Mouse (Mus musculus) left cerebral cortex, postnatal 36 days (tissue): ENCODE measurements at regions not wholly inside any gene's neighbourhood (a gene's known extent, or its start where the extent isn't known, plus 50 kb on each side); places are given as distances from the start of the nearest gene placed in this dataset.
A peak's percentile ranks its signal among the peaks of the same experiment; 100 is the strongest.

Experiments
- DNase-seq, 2 experiments: peaks; one replicate each; pipeline ENCODE4 v3.0.0; 2021 to 2022; ENCODE audit warnings: low spot score in 2 of 2, mixed read lengths in 1 of 2
- intact Hi-C: fragments of 180-260 bp; cut with DNase I; formaldehyde crosslinking; loops from one replicate; pipeline ENCODE4 v1.15.1; 2025

DNA sequence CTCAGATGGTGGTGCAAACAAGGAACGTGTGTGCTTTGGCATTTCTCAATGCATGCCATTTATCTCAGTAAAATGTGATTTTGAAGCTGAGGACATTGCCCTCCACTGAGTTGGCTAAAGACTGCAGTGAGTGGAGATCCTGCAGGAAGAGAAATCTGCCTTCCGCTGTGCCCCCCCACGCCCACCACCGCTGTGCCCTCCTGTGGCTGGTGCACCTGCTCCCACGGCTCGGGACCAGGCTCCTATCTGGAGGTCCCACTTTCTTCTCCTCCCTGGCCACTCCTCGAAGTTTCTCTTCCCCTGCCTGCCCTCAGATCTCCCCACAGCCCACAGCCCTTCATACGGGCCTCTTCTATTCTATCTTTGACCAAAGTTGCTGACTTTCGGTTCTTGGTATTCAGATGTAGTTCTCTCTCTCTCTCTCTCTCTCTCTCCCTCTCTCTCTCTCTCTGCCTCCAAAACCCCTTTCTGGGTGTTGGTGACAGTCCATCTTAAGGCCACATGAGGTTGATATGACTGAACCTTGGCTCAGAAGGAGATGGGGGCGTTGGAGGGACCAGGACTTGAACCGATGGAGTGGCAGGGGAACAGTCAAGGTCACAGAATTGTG, 139.2 kb downstream of the Cdc5l start:
- DNase-seq = no peak
- intact Hi-C loops = no loop called here

DNA sequence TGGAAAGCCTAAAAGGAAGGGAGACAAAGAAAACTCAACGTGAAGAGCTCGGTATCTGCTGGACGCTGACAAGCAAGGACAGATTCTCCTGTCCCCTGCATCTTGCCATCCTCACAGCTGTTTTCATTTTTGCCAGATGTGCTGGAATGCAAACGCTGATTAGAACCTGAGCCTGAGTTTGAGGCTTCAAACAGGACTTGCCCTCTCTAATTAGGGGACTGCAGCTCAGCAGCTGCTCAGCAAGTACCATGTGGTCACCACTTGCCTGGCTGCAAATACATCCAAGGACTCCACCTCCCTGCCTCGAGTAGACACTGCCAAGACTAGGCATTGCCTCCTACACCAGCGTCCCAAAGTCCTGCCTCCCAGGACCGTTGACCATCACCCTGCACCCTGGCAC, 140.7 kb downstream of the Cdc5l start:
- intact Hi-C loops = no loop called here
- DNase-seq = no peak

DNA sequence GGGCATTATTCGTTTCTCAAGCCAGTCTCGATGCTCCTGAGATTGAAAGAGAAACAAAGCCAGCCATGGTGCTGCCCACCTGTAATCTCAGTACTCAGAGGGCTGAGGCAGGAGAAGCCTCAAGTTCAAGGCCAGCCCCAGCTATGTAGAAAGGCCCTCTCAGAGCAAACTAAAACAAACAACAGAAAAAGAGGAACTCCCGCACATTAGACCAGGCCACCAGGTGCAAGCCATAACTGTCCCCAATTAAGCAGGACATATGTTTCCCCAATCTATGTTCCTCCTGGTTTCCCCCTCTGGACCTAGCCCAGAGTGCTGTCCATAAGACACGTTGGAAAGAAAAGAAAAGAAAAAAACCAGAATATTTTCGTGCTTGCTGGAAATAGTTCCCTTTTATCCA, 142.5 kb downstream of the Cdc5l start:
- no peak for DNase-seq
- intact Hi-C loops = no loop called here

DNA sequence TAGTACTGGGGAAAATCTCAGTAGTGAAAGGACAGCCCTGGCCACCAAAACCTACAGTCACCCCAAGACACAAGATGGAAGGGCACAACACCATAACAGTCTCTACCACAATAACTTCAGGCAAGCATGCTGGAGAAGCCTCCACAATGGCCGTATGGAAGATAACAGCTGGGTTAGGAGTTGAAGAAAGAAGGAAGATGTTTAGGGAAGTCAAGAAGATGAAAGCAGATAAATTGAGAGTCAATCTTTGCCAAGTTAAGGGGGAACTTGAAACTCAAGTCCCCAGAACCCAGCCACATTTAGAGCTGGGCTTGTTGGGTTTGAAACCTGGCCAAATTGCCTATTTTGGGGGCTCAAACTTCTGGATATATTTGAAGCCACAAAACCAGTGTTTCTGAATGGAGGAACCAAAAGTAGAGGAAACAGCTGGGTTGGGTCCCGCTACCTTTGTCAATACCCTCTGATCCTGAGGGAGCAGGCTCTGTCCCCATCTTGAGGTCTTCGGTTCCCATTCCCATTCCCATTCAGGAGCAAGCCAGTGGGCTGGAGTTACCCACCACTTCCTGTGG, 147.8 kb downstream of the Cdc5l start:
- intact Hi-C loops = no loop called here
- DNase-seq = no peak

DNA sequence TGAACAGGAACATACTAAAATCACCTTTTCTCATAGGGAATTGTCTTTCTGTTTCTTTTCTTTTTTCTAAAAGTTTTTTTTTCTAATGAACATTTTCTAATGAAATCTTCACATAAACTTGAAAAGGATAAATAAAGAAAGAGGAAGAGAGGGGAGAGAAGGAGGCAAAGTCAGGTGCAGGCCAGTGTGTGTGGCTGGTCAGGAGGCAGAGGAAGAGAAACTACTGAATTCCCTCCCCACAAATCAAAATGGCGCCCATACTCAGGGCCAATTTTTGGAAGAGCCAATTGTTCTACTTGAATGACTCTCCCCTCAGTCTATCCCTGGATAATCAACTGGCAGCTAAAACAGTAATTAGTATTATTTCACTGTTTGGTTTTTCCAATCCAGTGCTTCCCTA, 152.0 kb downstream of the Cdc5l start:
- intact Hi-C loops = no loop called here
- DNase-seq = no peak

DNA sequence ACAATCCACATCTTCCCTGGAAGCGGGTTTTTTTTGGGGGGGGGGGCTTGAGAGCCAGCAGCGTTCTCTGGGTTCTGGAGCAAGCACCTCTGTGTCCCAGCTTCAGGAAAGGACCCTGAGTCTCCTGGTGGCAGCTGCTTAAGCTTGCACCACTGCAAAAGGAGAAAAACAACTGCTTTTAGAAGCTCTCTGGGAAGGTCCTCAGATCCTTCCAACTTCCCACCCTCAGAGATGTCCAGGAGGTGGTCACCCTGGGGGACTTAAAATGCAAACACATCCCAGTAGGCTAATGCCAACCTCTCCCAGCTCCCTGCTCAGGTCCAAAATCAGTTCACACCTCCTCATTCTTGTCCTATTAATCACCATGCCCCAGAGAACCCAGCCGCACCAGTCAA, 153.7 kb downstream of the Cdc5l start:
- intact Hi-C loops = no loop called here
- DNase-seq = no peak

DNA sequence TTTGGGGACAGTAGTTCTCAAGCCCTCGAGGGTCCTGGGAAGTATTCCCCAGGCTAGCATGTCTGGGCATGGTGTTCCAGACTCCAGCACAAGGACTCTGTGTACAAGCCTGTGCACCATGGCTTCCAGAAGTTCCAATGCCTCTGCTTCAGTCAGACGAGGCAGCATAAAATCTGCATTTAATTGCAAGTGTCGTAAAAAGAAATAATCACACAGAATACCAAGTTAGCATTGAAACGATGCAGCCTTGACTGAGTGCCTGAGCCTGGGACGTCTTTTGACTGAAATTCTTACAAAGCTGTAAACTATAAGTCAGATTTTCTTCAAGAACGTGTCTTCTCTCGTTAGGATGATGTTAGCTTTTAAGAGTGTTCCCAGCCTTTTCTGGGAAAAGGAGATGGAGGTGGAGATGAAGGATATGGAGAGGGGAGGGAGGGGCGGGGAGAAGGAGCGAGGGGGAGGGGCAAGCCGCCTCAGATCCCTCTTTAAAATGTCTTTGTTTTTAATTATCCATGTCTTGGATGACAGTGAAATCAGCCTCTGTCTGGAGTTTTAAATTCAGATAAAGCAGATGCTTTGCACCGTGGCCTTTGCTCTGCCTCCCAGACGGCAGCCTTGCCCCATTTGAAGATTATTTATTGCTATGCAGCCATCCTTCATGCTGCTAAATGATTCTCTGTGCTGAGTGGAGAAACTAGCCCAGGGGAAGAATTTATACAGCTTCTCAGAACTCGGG, 154.3 kb downstream of the Cdc5l start:
- no peak for DNase-seq
- intact Hi-C loops = no loop called here

DNA sequence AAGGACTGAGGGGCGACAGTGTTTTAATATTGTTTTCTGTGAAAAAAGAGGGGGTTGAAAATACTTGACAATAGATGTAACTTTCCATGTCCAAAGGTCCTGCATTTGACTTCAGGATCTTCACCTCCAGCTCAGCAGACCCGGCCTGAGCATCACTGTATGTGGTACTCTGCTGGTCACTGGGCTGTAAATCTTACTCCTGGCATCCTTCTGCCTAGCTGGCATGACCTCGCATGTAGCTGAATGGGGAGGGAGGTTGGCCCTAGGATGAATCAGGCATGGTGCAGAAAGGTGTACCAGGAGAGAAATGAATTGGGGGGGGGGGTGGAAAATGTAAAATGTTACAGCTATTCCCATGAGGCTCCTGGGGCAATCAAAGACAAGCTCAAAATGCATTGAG, 156.0 kb downstream of the Cdc5l start:
- intact Hi-C loops = no loop called here
- no peak for DNase-seq

DNA sequence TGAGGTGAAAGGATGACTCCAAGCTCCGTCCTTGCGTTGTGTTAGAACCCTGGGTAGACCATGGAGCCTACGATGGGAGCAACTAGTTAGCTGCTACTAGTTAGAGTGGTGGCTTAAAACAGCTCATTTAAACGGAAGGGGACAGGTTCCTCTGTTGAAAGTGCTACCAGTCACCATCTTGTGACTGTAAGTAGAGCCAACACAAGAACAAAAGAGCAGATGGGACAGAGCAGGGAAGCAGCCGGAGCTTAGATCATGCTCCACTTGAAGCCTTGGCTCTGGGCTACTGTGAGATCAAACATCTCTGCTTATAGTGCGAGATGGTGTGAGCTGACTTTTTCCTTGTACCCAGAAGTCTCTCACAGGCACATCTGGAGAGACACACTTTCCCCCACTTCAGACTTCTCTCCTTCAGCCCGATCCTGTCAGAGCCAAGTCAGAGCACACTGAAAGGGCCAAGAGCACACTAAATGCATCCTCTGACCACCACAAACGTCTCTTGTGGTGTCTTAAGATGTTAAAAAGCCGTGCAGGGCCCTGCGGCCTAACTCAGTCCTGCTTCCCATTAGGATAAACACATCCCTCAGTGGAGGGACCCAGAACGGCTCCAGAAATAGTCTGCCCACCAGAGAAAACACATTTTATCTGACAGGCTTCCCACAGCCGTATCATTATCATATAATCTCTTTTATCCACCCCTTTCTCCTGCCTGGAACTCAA, 156.7 kb downstream of the Cdc5l start:
- DNase-seq = no peak
- intact Hi-C loops = no loop called here

DNA sequence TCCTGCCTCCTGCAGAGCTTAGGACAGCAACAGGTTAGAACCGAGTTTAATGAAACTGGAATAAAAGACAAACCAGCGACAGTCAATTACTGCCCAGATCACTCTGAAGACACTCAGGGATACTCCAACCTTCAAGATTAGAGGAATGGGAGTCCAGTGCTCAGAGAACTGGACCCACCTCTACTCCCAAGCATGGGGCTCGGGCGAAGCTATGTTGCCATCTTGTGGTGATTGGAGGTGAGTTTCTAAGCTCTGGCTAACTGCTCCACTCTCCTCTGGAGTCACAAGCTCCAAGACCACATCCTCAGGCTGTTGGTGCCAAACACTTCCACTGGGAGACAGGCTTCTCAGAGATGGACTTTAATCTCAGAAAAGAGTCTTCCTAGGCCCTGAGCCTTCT, 158.6 kb downstream of the Cdc5l start:
- no peak for DNase-seq
- intact Hi-C loops = no loop called here

DNA sequence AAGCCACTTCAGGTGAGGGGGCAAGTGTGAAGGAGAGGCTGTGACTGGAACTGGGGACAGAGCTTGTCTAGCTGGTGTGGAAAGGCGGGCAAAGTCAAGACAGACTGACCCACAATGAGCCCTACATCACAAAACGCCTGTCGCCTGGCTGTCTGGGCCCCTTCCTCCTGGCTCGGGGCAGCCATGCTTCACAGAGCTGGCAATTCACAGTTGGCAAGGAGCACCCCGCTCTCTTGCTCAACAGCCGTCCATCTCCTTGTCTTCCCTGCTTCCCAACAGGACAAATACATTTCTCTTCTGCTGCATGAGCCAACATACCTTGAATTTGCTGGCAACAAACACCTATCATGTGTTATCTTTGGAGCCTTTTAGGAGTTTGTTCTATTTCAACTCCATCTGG, 166.8 kb downstream of the Cdc5l start:
- DNase-seq = no peak
- intact Hi-C loops = no loop called here

DNA sequence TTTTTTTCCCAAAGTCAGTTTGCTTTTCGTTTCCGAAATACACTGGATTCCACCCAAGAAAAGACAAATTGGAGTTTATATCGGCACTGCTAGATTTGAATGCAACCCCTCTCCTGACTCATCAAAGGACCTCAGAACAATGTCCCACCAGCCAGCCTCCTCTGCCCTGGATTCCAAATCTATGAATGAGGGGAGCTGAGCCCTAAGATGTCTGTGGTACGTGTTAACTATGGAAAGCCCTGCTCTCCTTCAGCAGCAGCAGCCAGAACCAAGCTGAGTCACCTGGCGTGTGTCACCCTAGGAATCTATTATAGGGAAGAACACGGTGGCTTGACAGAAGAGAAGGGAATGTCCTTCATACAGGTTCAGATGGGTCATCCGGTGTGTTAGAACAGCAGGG, 167.9 kb downstream of the Cdc5l start:
- DNase-seq = no peak
- intact Hi-C loops = no loop called here

DNA sequence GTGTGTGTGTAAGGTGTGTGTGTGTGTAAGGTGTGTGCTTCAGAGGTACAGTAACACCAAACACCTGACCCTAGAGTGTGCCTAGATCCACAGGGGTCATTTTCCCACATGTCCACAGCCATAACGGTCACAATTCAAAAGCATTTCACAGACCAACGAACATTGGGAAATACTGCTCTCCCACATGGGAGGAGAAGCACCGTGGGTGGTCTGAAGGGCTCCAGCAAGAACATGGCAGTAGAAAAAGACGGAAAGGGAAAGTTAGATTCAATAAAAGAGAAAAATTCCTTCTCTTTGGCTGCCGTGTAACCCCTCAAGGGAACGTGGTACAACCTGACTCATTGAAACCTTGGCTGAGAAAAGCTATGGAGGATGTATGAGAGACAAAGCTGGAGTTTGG, 169.1 kb downstream of the Cdc5l start:
- no peak for DNase-seq
- intact Hi-C loops = no loop called here

DNA sequence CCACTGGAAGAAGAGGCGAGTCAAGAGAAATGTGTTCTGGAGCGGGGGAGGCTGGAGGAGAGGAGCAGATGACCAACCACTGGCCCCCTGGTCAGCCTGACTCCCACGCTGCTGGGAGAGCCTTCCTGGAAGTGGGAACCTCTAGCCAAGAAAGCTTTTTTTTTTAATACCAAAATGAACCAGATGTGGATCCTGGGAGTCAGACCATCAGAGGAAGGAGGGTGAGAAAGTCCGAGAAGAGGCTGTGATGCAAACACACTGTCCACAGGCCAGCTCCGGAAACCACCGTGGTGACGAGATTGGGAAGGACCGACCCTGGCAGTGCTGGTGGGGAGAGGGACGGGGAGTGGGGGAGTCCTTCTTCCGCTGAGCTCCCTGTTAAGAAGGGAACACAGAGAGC, 173.1 kb downstream of the Cdc5l start:
- intact Hi-C loops = no loop called here

DNA sequence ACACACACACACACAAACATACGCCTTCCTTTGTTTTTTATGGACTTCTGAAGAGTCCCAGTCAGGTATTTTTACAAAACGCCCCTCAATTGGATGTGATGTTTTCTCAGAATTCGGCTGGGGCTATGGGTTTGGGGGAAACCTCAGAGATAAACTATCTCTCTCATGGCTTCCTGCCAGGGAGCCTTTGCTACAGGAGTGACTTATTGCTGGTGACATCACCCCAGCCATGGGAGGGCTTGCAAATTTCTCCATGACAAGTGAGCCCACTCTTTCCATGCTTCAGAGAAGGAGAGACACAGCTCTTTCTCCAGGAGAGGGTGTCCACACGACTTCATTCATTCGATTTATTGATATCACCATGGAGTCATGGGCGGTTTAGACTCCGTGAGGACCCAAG, 175.5 kb downstream of the Cdc5l start:
- no peak for DNase-seq
- intact Hi-C loops = no loop called here

More for the DNA sequence above, 173.1 kb downstream of the Cdc5l start:
- no peak for DNase-seq

DNA sequence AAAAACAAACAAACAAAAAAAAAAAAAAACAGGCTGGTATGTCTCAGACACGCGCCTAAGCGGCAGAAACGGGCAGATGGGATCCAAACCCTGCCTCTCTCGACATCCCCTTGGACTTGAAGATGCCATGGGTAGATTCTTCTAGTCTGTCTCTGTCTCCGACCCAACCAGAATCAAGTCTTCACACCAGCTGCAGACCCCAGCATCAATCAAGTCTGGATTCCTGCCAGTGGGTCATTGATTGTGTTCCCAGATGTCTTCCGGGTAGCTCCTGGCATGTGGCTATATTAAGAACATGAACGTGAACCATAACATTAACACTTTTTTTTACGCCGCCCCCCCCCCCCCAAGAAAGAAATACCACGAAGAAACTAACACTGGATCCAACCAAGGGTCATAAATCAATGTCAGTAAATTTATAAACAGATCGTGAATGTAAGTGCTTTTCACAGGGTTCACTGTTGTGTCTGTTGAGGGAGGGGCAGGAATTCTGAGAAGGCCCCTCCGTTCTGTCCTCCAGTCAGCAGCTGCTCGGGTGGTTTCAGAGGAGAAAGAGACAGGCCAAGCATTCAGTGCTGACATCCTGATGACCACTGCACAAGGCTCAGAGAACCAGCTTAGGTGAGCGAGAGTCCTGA, 180.8 kb downstream of the Cdc5l start:
- intact Hi-C loops = loop anchor here (5.0 kb wide), 2 partner anchors 795 to 990 kb away; no protein-coding TSS in a partner anchor
- DNase-seq = no peak

DNA sequence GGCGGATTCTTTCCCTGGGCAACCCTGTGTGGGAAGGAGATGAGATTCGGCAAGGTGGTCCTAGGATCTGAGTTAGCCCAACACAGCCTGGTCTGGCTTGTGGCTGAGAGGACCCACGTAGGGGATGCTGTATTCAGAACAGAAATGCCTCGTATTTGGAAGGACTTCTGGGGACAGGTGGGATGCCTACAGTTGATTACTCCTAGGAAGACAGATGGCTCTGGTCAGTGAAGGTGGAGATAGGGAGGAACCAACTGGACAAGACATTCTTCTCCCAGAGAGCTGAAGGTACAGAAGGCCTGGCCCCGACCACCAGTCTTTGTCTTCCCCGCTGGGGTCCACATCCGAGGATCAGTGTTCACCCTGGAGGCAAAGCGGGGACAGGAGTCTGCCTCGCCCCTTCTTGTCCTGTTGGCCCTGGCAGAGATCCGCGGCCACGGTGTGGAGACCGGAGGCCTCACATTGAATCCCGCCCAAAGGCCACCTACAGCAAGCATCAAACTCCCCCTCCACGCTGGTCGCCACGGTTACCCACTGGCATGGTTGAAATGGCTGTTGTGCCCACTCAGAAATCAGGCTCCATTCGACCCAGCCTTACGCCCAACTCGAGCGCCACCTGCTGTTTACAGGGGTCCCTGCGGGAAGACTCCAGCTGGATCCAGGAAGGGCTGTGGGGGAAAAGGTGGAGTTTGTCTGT, 182.4 kb downstream of the Cdc5l start:
- intact Hi-C loops = loop anchor here (5.0 kb wide), 2 partner anchors 794 to 989 kb away; no protein-coding TSS in a partner anchor
- peak; percentile 66 to 73 for DNase-seq

DNA sequence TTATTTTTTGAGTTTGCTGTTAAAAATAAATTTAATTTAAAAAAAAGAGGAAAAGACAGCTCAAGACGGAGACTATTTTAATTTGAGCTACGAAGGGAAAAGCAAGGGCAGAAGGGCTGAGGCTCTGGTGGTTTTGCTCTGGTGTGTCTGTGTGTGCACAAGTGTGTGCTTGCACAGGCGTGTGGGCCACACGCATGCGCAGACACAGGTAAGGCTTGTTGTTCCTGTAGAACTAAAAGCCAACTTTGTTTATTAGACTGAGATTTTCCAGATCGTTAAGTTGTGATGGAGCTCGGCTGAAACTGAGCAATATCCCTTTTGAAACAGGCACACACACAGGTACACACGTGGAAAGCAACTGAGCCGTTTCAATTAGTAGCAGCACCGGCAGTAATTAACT, 183.1 kb downstream of the Cdc5l start:
- intact Hi-C loops = loop anchor here (5.0 kb wide), 2 partner anchors 793 to 988 kb away; no protein-coding TSS in a partner anchor

More for the DNA sequence above, 183.1 kb downstream of the Cdc5l start:
- DNase-seq = no peak
